Mouse (Mus musculus) CD4-positive naive resting alpha-beta T cell, adult 57 days (primary cell): Measurements from ENCODE around the gene Speer4f2. TPM values are rescaled to one million over a fixed set of nuclear protein-coding genes. Genes with fewer than 3 reads are reported as not detected.

ENCODE experiments used
- total RNA-seq: library from RNA; stranded (reverse); gene quantifications from one replicate; pipeline ENCODE4 v1.2.4, GENCODE M21; 2023

Speer4f2 gene
- total RNA-seq, result not detected

GRCm38 (mm10) chr5:17372880-17373279, at the start of gene Speer4f2:
Gene Speer4f2 (plus strand): TSS chr5:17373180.

Other genes with a start within 250 kb of the Speer4f2 start
- gene Speer4f1, start 102.9 kb downstream of the Speer4f2 start, total RNA-seq, result not detected
- gene Sema3c, start 201.1 kb downstream of the Speer4f2 start, total RNA-seq, result 1.6 TPM